Mouse (Mus musculus) Patski (cell line): ENCODE data around the gene H2-DMa. TPM values are rescaled to one million over a fixed set of nuclear protein-coding genes. Genes with fewer than 3 reads are reported as not detected.
"Not testable (repeated sequence)": the region's sequence is repeated elsewhere in the genome, so short reads cannot be mapped to it uniquely, and the experiment has no call there.

Experiments
- ATAC-seq: fragments of 100-300 bp; one replicate; pipeline ENCODE4 v1.8.0; 2021
- CTCF ChIA-PET: fragments of 350-600 bp; sonication (Branson Sonifier 250); formaldehyde crosslinking; loops from one replicate; lab custom pipeline; 2022; ENCODE audit warnings: inconsistent platforms; lab: Charles Lee
- POLR2A ChIA-PET: fragments of 350-600 bp; sonication (Branson Sonifier 250); formaldehyde crosslinking; loops from one replicate; lab custom pipeline; 2022; ENCODE audit warnings: antibody characterized with exemption, inconsistent platforms; lab: Charles Lee
- DNase-seq: peaks from one replicate; pipeline ENCODE4 v3.0.0-alpha.2; 2011; ENCODE audit warnings: low read depth, low spot score
- H3K27me3 ChIP-seq: fragments of 371-371 bp; one replicate; pipeline ENCODE4 v1.5.1; 2021
- CTCF ChIP-seq: fragments of 100-300 bp; IDR thresholded peaks from one replicate; pipeline ENCODE4 v1.5.1; 2021
- in situ Hi-C: fragments of 300-500 bp; cut with MboI; formaldehyde crosslinking; loops from 3 replicates; pipeline ENCODE4 v1.11.1; 2018; ENCODE audit warnings: low pct_unique_long_range_greater_than_20kb, mixed read lengths
- polyA plus RNA-seq: library from polyadenylated mRNA; unstranded; gene quantifications from one replicate; pipeline ENCODE4 v1.2.3, GENCODE M21; 2021

H2-DMa gene
- polyA plus RNA-seq, 1 experiment from 2014 or later = 17.1 TPM

- TF ChIP-seq CTCF = no peak
- ATAC-seq = no peak
- CTCF ChIA-PET = no interaction called here
- no peaks in the 10 kb centered on the region for H3K27me3 ChIP-seq
- POLR2A ChIA-PET = no interaction called here
- DNase-seq = no peak
- in situ Hi-C loops = no loop called here
These were observed 20.9 kb downstream of the H2-DMa start for GRCm38 (mm10) chr17:34140240-34140639.

DNA sequence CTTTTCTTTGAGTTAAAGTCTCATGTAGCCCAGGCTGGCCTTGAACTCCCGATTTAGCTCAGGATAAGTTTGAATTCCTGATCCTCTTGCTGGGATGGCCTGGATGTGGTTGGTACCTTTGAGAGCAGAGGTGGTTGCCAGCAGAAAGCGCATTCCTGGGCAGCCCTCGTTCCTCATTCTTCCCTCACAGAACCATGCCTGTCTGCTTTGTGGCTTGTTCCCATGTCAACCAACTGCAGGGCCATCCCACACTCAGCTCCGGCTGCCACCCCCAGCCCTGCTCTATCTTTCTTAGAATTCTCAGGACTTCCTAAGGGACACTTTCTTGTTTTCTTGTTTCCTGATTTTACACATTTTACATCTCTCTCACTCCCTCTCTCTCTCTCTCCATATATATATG, 22.1 kb downstream of the H2-DMa start:
- ChIA-PET CTCF (interaction anchor here (1.2 kb wide), 2 partner anchors 8 to 29 kb away, joined by 3 to 4 read pairs; no protein-coding TSS in a partner anchor), POLR2A (no interaction called here)
- TF ChIP-seq CTCF = no peak
- in situ Hi-C loops = no loop called here
- peak; percentile 8 for ATAC-seq
- H3K27me3 ChIP-seq = no peaks in the 10 kb centered on the region
- no peak for DNase-seq

DNA sequence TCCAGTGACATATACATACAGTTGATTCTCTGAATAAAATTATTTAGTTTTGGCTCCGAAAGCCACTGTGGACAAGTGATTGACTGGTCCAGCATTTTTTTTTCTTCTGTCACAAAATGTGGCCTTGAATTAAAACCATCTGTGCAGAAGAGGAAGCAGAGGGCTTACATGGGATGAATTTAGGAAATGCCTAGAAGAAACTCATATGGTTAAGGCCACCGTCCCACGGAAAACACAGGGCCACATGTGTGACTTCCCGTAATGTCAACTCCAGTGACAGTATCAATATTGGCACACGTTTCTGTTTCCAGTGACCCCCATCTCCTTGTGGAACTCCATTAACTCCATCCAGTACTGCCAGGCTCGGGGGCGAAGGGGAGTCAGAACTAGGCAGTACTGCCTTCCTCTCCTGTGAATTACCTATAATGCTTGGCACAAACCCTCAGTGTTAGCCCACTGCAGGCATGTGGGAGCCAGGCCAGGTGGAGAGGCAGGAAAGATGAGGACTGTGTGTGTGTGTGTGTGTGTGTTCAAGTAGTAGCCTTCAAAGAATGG, 23.2 kb downstream of the H2-DMa start:
- POLR2A ChIA-PET = no interaction called here
- no peaks in the 10 kb centered on the region for H3K27me3 ChIP-seq
- in situ Hi-C loops = no loop called here
- no peak for ATAC-seq
- no peak for TF ChIP-seq CTCF
- CTCF ChIA-PET = no interaction called here
- no peak for DNase-seq

DNA sequence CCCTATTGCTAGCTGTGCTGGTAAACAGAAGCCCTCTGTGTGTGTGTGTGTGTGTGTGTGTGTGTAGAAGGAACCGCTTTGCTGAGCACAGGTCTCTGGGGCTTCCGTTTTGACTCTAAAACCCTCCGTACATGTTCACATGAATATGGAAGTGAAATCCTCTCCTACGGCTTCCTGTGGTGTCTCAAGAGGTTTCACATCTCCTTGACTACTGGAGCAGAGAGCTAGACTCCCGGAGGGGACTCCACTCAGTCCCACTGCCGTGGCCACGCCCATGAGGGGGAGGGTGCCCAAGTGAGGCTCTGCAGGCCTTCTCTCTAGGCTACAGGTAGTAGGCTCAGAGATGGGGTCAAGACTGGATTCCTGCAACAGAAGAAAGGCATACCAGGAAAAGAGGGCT, 23.7 kb downstream of the H2-DMa start, which contains the start of gene H2-DMb2:
H2-DMb2 (plus strand) TSS at position 275 of the 400 bp plus-strand sequence.
- ChIA-PET POLR2A (no interaction called here), CTCF (no interaction called here)
- no peak for ATAC-seq
- TF ChIP-seq CTCF = no peak
- peaks cover 3% of the 10 kb centered on the region for H3K27me3 ChIP-seq
- in situ Hi-C loops = no loop called here
- no peak for DNase-seq

- DNase-seq (no peak), ATAC-seq (no peak)
- ChIA-PET CTCF (no interaction called here), POLR2A (no interaction called here)
- no peak for TF ChIP-seq CTCF
- H3K27me3 ChIP-seq = peaks cover 3% of the 10 kb centered on the region
- in situ Hi-C loops = no loop called here
These were observed 24.1 kb downstream of the H2-DMa start for GRCm38 (mm10) chr17:34143461-34143860.

GRCm38 (mm10) chr17:34144221-34144620, 24.9 kb downstream of the H2-DMa start:
- CTCF ChIA-PET, in situ Hi-C loops: not testable (repeated sequence)

GRCm38 (mm10) chr17:34144960-34145371, 25.6 kb downstream of the H2-DMa start:
- ChIA-PET POLR2A (no interaction called here), CTCF (no interaction called here)
- no peak for DNase-seq

More at GRCm38 (mm10) chr17:34144221-34144620, 24.9 kb downstream of the H2-DMa start:
- POLR2A ChIA-PET, ATAC-seq, DNase-seq, H3K27me3 ChIP-seq: not testable (repeated sequence)

GRCm38 (mm10) chr17:34152923-34153322, 33.6 kb downstream of the H2-DMa start, which contains the start of gene H2-DMb1:
TSS of gene H2-DMb1 (plus strand) at chr17:34153072.
- no peak for TF ChIP-seq CTCF
- DNase-seq = peak; percentile 71
- ATAC-seq = peak; percentile 94

More at GRCm38 (mm10) chr17:34144960-34145371, 25.6 kb downstream of the H2-DMa start:
- in situ Hi-C loops = no loop called here
- no peak for TF ChIP-seq CTCF
- no peak for ATAC-seq
- peaks cover 3% of the 10 kb centered on the region for H3K27me3 ChIP-seq

DNA sequence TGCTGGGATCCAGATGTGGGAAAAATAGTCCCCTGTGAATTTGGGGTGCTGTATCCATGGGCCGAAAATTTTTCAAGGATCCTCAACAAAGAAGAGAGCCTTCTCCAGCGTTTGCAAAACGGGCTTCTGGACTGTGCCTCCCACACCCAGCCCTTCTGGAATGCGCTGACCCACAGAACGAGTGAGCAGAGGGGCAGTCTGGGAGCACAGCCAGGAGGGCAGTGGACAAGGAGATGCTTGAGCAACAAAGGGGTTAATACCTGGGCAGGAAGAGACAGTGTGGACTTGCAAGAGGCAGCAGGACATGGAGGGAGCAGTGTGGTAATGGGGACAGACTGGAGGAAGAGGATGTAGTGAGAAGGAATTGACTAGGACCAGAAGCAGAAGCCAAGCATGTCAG, 36.2 kb downstream of the H2-DMa start:
- H3K27me3 ChIP-seq = no peaks in the 10 kb centered on the region
- CTCF ChIA-PET = no interaction called here
- no peak for DNase-seq
- ATAC-seq = no peak
- no peak for TF ChIP-seq CTCF
- POLR2A ChIA-PET = no interaction called here
- in situ Hi-C loops = no loop called here

More at GRCm38 (mm10) chr17:34152923-34153322, 33.6 kb downstream of the H2-DMa start, which contains the start of gene H2-DMb1:
- ChIA-PET POLR2A (no interaction called here), CTCF (no interaction called here)
- in situ Hi-C loops = no loop called here
- peaks cover 1% of the 10 kb centered on the region for H3K27me3 ChIP-seq

GRCm38 (mm10) chr17:34164202-34164895, 45.0 kb downstream of the H2-DMa start:
- CTCF ChIA-PET = interaction anchor here (0.6 to 10.4 kb wide), 7 partner anchors 28 to 63 kb away, joined by 3 to 115 read pairs (median 5); no protein-coding TSS in a partner anchor

More at GRCm38 (mm10) chr17:34164202-34164895, 45.0 kb downstream of the H2-DMa start:
- DNase-seq (no peak), ATAC-seq (no peak)
- POLR2A ChIA-PET = interaction anchor here (0.9 kb wide), 1 partner anchor 45 kb away, joined by 5 read pairs; the partner anchor contains the start of gene H2-DMa
- in situ Hi-C loops = no loop called here
- H3K27me3 ChIP-seq = no peaks in the 10 kb centered on the region
- peak; percentile 72 for TF ChIP-seq CTCF
